Mouse (Mus musculus) layer of hippocampus, adult 9-10 months (tissue): ENCODE measurements around the gene Zfp810.
"Not testable (repeated sequence)": the region's sequence is repeated elsewhere in the genome, so short reads cannot be mapped to it uniquely, and the experiment has no call there.

Experiments used
- DNase-seq: peaks from one replicate; pipeline ENCODE4 v3.0.0; 2022; ENCODE audit warnings: low spot score

The Zfp810 gene

DNA sequence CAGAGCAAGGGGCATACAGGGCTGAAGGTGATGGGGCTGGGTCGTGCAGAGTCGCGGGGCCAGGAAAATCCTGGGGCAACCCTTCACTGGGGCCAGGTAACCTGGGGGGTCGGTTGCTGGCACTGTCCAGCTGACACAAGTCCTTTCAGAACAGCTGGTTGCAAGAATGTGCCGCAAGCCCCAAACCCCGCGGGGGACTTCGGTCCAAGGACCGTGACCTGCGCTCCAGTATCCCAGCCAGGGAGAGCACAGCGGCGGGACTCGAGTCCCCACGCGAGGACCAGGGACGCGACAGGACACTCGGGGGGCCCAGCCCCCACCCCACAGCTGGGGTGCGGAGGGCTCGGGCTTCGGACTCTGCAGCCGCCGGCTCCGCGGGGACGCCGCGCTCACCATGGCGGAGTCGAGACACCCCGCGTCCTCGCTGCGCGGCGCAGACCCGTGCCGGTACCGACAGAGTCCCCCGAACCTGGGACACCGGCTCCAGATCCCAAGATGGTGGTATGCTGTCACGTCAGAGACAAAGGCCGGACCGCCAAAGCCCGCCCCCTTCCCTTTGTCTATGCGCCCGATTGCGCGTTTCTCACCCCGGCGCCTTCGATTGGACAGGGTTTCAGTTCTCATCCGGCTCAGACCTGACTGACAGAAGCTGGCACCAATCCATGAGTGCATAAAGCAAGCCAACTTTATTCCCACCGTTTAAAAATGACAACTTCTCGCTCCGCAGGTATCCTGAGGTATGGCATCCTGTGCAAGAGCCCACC is at the start of gene Zfp810:
Gene Zfp810 (minus strand): TSS at position 493 of the 764 bp plus-strand sequence.
- peak; percentile 88 for DNase-seq

- no peak for DNase-seq
Measured at GRCm38 (mm10) chr9:22355919-22356318, 48.5 kb upstream of the Zfp810 start.

DNA sequence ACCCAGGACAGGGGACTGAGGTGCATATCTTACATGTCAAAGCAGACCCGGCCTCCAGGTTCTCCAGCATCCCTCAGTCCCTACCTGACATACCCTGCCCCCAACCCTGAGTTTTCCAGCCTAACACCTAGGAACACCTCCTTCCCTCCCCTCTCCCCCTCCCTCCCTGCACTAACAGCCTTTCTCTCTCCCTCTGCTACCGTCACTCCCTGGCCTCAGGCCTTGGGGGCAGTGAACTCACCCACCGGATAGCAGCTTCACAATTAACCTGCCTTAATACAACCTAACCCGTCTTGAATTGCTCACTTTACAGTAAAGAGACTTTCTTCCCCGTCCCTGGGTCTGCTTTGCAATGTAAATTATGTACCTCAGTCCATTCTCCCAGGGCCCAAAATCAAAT is 46.5 kb upstream of the Zfp810 start:
- no peak for DNase-seq

GRCm38 (mm10) chr9:22353465-22353864 is 46.0 kb upstream of the Zfp810 start:
- DNase-seq: no peak

GRCm38 (mm10) chr9:22340331-22340730 is 32.9 kb upstream of the Zfp810 start:
- no peak for DNase-seq

GRCm38 (mm10) chr9:22337217-22337616 is 29.8 kb upstream of the Zfp810 start:
- DNase-seq: no peak

- peak; percentile 66 for DNase-seq
Measured at GRCm38 (mm10) chr9:22327475-22328387, 20.3 kb upstream of the Zfp810 start.

- DNase-seq: no peak
Measured at GRCm38 (mm10) chr9:22327099-22327474, 19.6 kb upstream of the Zfp810 start.

DNA sequence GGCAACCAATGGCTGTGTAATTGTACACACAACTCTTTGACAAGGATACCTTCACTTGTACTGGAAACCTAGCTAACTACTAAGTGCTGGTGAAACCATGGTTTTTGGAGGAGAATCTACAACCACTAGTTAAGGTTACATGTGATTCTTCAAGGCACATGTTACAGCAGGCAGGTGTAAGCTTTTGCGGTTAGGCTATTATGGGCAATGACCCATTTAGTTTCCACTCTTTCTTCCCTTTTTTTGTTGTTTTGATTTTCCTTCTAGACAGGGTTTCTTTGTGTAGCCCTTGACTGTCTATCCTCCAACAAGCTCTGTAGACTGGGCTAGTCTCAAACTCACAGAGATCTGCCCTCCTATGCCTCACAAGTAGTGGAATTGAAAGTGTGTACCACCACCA is 17.1 kb upstream of the Zfp810 start:
- no peak for DNase-seq

GRCm38 (mm10) chr9:22322381-22323211 is 15.1 kb upstream of the Zfp810 start:
- no peak for DNase-seq

DNA sequence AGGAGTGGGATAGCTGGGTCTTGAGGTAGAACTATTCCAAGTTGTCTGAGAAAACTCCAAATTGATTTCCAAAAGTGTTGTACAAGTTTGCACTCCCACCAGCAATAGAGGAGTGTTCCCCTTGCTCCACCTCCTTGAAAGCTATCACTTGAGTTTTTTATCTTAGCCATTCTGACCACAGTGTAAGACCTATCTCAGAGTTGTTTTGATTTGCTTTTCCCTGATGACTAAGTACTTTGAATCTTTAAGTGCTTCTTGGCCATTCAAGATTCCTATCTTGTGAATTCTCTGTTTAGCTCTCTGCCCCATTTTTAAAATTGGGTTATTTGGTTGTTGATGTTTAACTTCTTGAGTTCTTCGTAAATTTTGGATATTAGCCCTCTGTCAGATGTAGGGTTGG is 11.7 kb upstream of the Zfp810 start:
- no peak for DNase-seq

GRCm38 (mm10) chr9:22316047-22316446 is 8.6 kb upstream of the Zfp810 start:
- not testable (repeated sequence) for DNase-seq

DNA sequence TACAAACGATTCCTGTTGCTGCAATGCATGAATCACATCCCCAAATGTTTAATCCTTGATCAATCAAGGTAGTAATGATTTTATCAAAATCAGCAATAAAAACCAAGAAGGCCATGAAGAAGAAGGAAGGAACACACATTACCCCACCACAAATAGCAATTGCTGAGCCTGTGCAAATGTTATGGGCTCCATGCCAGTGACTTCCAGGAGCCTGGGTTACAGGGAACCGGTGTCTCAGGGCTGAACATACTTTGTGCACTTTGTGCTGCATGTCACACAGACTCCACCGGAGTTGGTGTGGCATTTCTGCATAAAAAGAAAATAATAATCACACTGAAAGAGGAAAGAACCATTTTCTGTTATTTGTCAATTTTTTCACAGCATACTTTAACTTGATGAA is 6.6 kb upstream of the Zfp810 start:
- no peak for DNase-seq

- no peak for DNase-seq
Measured at GRCm38 (mm10) chr9:22313218-22313617, 5.8 kb upstream of the Zfp810 start.

GRCm38 (mm10) chr9:22309651-22310050 is 2.2 kb upstream of the Zfp810 start:
- no peak for DNase-seq

GRCm38 (mm10) chr9:22307920-22308262 is 443 bp upstream of the Zfp810 start:
- DNase-seq: not testable (repeated sequence)

- no peak for DNase-seq
Measured at GRCm38 (mm10) chr9:22306726-22307125, 722 bp downstream of the Zfp810 start.

GRCm38 (mm10) chr9:22302199-22302598 is 5.2 kb downstream of the Zfp810 start:
- no peak for DNase-seq

- DNase-seq: no peak
Measured at GRCm38 (mm10) chr9:22278733-22279132, 28.7 kb downstream of the Zfp810 start.

DNA sequence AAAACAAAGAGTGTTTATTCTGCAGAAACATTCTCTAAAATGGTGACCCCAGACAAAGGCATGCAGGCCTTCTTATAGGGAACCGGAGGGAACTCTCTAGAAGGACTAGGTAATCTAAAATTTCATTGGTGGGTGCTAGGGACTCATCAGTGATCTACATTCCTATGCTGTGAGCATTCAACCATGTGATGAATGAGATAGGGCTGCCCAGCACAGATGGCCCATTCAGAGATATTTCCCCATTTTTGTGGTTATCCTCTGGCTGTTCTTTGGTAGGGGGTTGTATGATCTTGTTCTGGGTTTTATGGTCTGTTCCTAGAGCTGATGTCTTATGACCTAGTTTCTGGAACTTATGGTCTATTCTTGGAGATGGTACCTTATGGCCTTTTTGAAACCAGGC is 38.6 kb downstream of the Zfp810 start:
- DNase-seq: no peak

DNA sequence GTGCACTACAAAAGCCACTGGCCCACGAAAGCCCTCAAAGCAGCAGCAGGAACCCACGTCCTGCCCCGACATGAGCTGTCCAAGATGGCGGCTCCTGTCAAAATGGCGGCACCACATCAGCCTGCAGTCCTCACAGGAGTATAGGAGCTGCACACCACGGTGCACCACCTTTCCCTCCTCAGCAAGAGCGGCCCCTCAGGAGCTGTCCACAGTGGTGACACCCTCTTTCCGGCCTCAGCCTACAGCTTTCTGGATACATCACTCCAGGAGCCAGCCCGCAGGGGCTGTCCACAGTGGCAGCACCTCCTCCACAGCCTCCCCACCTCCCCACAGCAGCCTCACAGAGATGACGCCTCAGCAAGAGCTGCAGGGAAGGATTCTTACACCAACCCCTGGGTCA is 44.8 kb downstream of the Zfp810 start:
- DNase-seq: no peak

DNA sequence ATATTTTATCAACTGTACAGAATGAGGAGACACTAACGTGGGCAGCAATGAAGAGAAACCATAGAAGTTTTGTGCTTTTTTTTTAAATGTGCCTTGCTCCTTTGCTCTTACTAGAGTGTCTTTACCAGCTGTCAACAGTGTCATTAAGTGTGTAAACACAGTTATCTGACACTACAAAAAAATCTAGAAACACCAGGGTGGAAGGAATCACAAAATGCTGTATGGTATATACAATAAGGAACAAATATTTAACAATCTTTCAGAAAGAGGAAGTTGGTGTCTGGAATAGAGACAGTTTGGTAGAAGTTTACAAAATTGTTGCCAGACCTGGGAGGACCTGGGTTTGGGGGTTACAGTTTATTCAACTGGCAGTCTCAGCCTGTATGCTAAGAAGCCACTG is 45.9 kb downstream of the Zfp810 start:
- DNase-seq: no peak

DNA sequence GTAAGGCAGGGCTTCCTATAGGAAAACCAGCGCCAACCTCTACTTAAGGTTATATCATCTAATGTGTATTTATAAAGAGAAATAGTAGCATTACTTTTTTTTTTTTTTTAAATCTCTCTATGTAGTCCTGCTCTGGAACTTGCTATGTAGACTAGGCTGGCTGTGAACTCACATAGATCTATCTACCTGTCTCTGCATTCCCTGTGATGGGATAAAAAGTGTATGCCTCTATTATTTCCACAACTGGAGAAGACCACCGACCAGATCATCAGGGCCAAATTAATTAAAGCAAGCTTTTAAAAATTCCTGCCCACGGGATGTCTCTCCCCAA is 47.4 kb downstream of the Zfp810 start:
- DNase-seq: no peak
